Mouse (Mus musculus) spleen, adult 2 months (tissue): ENCODE results near the gene Slc4a4.

Experiments
- CTCF ChIP-seq: fragments of 200-500 bp; IDR thresholded peaks from 2 replicates; pipeline ENCODE4 v1.5.1; 2011; ENCODE audit warnings: mild to moderate bottlenecking, inconsistent platforms; ENCODE audit not compliant: insufficient read depth, insufficient read length, insufficient replicate concordance; ENCODE audit errors: extremely low read depth
- POLR2A ChIP-seq: fragments of 200-500 bp; IDR thresholded peaks from 2 replicates; pipeline ENCODE4 v1.6.1; 2011; ENCODE audit warnings: low read depth, low read length, inconsistent platforms

DNA sequence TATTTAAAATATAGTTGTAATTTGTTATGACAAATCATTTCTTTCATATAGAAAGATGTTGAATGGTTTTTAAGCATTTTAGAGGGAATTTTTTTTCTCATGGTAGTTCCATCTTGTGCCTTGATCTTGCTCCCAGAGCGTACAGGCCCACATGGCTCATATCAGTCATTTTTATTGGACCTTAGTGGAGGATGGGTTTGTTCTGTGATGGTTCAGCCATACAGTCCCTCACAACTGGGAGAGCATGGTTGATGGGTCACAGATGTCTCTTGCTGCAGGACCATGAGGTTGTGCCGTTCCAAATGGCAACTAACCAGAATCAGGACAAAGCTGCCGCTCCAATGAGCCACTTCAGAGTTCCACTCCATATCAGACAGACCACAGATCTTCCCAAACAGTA lies 308.0 kb downstream of the Slc4a4 start:
- TF ChIP-seq CTCF (no peak), POLR2A (no peak)
